Mouse (Mus musculus) mature B cell (primary cell): ENCODE results near the gene 2900026A02Rik.
"Not testable (repeated sequence)": the region's sequence is repeated elsewhere in the genome, so short reads cannot be mapped to it uniquely, and the experiment has no call there.

Source experiments
- in situ Hi-C: fragments of 300-500 bp; cut with MboI; formaldehyde crosslinking; loops from 2 replicates; pipeline ENCODE4 v1.14.3; 2019

Gene 2900026A02Rik

DNA sequence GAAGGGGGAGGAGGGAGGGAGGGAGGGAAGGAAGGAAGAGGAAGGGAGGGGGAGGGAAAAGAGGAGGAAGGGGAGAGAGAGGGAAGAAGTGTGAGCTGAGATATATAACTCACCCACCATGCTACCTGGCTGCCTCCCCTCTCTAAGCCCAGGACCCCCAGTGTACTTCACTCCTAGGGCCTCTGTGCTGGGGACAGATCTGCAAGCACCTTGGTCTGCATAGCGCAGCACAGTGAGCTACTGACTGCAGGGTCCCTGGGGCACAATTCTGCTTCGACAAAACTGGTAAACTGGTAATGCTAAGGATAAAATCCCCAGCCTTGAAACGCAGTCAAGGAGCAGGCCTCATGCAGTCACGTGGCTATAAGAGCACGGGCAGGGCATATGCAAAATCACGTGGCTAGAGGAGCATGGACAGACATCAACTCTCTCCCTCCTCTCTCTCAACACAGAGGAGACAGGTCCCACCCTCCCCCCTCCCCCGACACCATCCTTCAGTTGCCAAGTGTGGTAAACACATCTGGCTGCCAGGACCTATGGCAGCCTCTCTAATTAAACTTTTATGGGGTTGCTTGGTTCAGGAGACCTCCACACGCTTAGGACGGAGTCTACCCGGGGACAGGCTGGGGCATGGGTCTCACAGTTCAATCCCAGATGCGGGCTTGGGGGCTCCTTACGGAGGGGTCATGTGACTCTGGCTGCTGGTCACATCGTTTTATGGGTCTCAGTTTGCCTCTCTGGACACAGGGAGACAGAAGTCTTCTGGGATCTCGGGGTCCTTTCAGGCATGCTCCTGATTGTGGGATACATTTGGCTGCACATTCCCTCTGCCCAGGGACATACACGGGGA is 100.1 kb downstream of the 2900026A02Rik start:
- in situ Hi-C loops: no loop called here

DNA sequence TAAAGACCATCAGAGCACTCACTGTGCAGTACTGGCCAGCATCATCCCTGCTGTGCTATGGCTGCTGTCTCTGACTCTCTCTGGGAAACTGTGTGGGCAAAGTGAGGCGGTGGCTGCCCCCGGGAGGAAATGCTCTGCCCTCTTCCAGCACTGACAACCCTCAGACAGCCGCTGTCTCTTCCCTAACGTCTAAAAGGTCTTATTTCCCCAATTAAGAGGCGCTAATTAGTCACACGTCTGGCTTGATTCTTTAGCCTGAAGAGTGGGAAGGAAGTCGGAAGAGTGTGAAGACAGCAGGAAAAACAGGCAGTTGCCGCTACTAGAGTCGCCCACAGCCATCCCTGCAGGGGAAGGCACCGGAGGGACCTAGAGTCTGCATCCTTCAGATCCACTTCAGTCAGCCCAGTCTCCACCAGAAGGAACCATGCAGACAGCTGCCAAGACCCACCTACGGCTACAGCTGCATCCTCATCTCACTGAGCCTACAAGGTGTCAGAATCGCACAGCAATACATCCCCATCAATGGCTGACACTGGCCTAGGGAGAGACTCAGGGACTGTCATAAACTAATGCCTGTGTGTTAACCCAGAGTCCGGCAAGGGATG is 101.1 kb downstream of the 2900026A02Rik start:
- in situ Hi-C loops: no loop called here

DNA sequence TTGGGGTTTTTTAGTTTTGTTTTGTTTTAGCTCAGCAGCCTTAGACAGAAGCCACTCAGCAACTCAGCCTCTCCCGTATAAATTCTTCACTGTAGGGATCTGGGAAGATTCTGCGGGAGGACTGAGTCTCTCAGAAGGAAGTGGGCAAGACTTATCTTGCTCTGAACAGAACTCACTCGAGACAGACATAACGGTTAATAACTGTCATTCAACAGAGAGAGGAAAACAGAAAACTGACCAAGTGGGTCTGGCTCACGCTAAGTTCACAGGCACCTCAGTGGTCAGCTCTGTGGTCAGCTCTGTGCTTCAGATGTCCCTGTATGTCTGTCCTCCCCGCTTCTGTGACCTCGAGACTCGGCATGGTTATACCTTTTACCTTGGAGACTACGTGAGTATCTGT is 101.7 kb downstream of the 2900026A02Rik start:
- in situ Hi-C loops: no loop called here

DNA sequence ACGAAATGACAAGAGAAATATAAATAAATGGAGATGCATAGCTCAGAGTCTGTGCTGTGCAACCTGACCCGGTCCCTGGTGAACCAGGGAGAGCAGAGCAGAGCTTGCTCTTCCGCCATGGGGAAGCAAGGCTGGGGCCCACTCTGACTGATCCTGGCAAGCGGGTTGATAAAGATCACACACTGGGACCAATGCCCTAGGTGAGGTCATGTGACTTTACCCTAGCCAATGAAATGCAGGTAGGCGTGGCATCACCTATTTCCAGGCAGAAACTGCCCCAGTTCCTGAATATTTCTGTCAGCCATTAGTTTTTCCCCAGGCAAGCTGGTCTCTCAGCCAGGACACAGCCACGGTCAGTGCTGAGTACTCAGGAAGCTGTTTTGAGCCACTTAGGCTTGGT is 102.3 kb downstream of the 2900026A02Rik start:
- in situ Hi-C loops: no loop called here

DNA sequence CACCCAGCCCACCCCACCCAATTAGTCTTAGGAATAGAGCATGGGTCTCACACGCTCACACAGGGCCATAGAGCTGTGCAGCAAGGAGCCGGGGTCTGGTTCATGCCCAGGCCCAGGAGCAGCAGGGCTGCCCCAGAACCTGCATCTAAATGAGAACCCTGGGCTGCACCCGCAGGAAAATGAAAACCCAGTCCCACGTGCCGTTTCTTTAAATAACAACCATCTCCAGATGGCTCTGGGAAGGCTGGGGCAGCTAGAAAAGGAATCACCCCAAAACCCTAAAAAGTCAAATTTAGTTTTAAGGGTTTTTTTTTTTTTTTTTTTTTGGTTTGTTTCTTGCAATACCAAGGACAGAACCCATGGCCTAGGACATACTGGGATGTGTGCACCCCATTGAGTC is 103.7 kb downstream of the 2900026A02Rik start:
- in situ Hi-C loops: no loop called here

DNA sequence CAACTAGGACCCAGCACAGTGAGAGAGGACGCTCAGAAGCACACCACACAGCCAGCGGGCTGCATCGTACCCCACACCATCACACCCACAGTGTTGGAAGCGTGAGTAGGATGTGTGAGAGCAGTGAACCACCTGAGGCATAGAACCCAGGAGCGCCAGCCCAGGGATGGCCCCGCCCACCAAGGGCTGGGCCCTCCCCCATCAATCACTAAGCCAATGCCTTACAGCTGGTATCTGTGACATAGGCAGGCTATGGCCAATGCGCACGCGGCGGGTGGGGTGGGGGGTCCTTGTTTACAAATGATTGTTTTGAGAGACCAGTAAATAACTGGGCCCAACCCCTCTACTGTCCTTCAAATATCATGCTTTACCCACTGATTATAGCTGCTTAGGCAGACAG is 105.1 kb downstream of the 2900026A02Rik start:
- in situ Hi-C loops: no loop called here

DNA sequence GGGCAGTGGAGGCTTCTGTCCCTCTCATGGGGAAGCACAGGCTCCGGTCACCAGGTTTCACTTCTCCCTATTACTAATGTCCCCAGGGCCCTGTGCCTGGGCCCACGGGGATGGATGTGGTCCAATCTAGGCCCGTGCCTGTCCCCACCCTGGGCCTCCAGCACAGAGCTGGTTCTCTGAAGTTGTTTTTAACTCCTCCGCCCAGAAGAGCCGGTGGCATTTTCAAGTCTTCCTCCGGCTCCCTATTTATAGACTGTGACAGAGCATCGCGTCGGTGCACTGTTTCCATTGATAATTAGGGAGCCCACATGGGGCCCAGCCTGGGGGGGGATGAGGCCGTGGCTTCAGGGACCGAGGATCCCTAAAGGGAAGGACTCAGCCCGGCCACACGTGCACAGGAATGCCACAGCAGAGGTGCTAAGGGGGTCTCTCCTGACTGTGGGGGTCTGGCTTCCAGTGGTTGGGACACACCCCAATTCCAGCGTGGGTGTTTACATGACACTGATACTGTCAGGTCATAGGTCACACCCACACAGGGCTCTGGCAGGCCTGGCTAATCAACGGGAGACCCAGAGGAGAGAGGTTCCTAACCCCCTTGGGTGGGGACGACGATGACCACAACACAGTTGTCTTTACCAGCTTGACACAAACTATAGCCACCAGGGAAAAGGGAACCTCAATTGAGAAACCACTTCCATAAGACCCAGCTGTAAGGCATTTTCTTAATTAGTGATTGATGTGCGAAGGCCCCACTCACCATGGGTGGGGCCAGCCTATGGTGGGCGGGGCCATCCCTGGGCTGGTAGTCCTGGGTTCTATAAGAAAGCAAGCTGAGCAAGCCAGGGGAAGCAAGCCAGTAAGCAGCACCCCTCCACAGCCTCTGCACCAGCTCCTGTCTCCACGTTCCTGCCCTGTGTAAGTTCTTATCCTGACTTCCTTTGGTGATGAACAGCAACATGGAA is 106.5 kb downstream of the 2900026A02Rik start:
- in situ Hi-C loops: no loop called here

DNA sequence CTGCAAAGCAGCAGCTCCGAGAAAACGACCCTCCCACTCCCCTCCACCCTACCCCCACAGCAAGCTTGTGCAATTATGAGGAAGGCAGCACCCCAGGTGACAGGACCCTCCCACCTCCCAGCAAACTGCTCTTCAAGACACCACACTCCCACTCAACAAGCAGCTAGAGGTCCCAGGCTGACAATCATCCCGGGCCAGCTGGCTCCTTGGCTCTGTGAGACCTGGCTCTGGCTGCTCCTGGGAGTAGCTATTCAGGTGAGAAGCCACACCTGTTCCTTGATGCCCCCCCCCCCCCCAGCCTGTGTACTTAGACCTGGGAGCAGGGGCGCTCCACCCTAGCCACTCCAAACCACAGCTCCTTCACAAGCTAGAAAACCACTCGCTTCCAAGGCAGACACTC is 107.9 kb downstream of the 2900026A02Rik start:
- in situ Hi-C loops: no loop called here

DNA sequence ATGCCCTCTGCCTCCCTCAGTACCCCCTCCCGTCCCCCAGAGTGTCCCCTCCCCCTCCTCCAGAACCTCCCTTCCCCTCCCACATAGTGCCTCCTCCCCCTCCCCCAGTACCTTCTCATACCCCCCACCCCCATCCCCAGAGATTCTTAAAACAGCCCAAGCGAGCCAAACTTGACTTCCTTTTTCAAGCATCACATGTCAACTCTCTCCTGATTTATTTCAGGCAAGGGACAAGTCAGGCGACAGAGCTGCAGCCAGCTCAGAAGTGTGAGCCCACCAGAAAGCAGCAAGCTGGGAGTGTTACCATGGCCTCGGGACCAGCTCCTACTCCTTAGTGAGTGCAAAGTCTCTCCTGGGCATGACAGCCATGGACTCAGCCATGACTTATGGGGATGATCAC is 109.7 kb downstream of the 2900026A02Rik start:
- in situ Hi-C loops: no loop called here

DNA sequence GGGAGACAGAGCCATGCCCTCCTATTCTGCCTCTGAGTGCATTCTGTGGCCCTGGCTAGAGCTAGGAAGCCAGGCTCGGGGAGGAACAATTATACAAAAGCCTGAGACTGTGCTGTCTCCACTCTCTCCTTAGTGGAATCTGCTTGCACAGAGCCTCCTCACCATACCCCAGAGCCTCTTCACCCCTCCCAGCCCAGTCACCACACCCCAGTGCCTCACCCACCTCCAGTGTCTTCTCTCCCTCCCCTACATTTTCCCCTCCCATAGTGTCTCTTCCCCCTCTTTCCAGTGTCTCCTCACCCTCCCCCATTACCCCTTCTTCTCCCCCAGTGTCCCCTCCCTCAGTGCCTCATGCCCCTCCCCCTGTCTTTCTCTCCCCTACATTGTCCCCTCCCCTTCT is 110.1 kb downstream of the 2900026A02Rik start:
- in situ Hi-C loops: no loop called here

DNA sequence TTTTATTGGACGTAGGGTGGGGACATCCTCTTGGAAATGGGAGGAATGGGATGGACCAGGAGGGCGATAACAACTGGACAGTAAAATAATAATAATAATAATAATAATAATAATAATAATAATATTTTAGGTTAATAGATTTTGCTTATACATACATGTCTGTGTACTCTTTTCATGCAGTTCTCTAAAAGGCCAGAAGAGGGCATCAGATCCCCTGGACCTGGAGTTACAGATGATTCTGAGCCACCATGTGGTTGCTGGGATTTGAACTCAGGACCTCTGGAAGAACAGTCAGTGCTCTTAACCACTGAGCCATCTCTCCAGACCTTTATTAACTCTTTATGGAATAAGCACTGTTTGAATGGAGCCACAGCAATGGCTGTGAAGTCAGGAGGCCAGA is 111.4 kb downstream of the 2900026A02Rik start:
- in situ Hi-C loops: not testable (repeated sequence)

DNA sequence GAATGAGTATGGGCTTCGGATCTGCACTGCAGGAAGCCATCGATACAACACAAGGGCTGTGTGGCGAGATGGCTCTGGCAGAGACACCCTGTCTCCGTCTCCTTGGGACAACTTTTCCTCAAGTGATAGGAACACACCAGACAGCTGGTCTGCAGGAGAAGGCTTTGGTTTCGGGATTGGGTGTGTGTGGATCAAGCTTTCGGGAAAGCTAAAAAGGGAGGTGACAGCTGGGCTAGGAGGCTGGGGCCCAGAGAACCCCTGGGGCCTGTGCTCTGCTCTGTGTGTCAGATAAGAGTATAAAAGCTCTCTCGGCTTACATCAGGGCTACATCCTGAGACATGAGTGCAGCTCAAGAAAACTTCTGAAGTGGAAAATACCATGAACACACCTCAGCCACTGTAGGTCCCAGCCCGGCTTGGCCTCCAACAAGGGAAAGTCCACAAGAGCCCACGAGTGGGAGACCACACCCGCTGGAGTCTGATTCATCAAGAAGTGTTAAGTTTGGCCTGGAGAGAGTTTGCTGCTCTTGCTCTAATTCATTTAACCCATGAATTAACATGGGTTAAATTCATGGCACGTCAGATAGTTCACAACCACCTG is 112.8 kb downstream of the 2900026A02Rik start:
- in situ Hi-C loops: no loop called here

DNA sequence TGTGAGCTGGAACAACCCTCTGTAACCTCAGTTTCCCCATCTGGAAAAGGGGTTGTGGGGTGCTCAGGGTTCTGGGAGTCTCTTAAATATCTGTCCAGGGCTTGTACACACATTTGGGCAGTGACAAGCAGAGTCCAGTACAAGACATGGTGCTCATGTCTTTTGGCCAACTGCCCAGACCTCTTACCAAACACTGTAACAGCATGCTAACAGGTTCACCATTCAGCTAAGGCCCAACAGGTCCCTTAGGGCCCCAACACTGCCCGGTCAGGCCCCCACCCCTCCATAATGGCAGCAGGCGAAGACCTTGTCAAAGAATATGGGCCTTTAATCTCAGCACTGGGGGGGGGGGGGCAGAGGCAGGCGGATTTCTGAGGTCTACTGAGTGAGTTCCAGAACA is 113.3 kb downstream of the 2900026A02Rik start:
- in situ Hi-C loops: no loop called here

DNA sequence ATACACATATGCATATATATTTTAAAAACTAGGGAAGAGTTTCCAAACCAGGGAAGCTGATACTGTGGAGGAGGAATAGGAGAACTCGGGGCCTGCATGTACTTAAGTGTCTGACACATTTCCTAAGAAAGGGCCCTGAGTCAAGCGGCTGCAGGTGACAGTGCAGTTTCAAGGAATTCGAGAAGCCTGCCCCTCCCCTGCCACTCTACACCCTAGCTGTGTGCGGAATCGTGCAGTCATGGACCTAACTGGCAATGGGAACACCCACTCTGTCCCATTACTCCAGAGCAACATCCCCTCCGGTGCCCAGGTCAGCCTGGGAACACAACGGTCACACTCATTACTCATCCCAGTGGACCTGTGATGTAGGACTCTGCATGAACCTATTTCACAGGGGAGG is 114.4 kb downstream of the 2900026A02Rik start:
- in situ Hi-C loops: no loop called here

DNA sequence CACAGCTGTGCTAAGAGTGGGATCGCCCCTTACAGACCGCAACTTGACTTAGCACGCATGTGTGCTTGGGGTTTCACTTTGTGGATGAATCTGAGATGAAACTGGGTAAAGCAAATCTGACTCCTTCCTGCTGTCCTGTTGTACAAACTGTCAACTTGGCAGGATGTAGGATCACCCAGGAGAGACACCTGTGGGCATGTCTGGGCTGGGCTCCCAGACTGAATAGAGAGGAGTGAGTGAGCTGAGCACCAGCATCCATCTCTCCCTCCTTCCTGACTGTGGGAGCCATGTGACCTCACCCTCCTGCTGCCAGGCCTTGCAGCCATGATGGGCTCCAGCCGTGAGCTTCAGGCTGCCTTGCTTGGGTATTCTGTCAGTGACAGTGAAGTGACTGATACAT is 115.6 kb downstream of the 2900026A02Rik start:
- in situ Hi-C loops: no loop called here

DNA sequence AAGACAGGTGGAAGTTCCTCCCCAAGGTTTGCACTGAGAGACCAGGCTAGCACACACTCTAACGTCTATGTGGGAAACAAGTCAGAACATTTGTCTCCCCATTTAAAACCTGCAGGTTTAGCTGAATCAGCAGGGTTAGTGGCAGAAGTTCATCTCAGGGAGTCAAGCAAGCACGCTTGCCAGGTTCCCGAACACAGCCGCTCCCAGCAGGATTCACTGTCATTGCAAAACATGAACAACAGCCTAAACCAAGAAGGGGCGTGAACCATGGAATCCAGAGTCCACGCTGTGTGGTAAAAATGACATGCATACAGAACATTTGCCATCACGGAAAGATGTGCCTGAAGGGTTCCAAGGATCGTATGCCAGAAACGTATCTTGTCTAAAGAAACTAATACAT is 116.0 kb downstream of the 2900026A02Rik start:
- in situ Hi-C loops: no loop called here

DNA sequence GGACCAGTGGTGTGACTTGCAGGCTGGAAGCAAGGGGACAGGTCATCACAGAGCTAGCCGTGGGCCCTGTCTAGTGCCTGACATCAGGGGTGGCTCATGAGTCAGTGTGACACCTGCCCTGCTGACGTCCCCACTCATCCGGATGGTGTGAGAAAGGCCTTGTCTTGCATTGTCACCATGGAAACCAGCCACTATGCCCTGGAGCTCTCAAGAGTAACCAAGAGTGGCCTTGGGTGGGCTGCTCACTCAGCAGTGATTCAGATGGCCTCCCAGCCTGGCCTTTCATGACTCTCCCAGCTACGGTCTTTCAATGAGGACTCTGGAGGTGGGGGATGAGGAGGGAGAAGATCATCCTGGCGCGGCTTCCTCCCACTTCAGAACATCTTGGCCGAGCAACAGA is 118.6 kb downstream of the 2900026A02Rik start:
- in situ Hi-C loops: no loop called here

DNA sequence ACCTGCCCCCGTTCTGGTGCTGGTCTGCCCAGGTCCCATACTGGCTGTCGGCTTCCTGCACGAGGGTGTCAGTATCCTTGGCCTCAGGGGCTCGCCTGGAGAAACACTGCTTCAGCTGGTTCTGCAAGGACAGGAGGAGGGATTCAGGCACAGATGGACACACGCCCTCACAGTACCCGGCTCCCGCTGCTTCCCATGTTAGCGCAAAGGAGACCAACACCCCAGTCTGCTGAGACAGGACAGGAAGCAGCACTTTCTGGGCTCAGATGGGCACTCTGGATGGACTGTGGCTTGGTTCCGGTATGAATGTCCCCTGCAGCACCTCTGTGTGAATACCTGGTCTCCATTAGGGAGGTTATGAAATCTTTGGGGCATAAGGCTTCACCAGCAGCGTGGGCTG is 119.6 kb downstream of the 2900026A02Rik start:
- in situ Hi-C loops: no loop called here

DNA sequence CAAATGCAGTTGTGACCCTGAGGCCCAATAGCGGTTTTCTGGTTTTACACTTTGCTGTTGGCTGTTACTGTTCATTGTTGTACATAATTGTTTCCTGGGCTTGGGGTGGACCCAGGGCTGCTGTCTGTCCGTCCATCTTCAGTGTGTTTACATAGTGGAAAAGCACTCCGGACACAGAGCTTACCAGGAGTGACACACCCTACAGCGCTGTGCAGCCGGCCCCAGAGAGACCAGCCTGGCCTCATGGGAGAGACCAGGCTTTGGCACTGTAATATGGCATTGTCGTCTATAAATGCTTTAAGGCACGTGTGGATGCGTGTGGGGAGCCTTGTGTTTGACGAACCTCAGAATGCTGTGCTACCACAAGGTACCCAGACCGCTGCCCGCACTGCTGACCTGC is 120.6 kb downstream of the 2900026A02Rik start:
- in situ Hi-C loops: no loop called here

DNA sequence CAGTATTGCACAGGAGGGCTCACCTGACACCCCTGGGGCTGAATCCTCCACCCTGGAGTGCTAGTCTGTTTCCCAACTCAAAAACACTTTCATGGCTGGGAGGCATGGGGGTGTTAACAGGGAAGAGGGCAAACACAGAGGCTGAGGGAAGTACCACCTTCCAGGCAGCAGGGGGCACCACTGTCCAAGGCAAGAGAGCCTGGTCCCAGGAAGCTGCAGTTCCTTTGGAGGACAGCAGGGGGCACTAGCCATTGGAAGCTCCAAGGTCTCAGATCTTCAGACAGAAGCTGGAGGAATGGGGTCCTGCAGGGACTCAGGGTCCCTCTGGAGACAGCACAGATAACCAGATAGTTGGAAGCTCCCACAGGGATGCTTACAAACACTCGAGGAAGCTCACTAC is 121.5 kb downstream of the 2900026A02Rik start:
- in situ Hi-C loops: no loop called here

DNA sequence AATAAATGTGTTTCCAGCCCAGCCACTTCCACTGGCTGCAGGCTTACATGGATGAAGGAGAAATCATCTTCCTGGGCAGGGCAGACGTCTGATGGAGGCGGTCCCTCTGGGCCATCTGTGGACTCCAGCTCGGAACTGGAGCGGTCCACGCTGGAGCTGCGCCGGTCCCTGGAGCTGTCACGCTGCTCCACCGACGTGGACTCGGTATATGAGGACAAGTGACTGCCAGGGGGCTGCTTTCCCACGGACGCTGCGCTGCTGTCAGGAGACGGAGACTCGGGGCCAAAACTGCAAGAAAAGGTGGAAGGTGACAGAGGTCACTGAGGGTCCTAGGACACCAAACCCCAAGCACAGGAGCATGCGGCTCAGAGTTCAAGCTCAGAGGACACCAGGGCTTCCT is 123.5 kb downstream of the 2900026A02Rik start:
- in situ Hi-C loops: no loop called here

DNA sequence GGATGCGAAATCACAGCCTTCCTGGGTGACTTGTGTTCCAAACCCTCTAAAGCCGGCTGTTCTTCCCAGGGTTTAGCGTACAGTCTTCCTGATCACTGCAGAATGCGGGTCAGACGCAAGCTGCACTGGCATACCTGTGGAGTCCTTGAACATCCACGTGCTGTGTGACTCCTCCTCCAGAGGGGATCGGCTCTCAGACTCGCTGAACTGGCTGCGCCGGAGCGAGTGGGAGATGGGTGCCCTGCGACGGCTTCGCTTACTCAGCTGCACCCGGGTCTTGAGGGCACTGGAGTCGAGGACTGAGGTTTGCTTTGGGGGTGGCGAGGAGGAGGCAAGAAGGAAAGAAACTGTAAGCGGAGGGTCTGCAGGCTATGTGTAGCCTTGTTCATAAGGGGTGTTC is 125.6 kb downstream of the 2900026A02Rik start:
- in situ Hi-C loops: no loop called here
